Mouse (Mus musculus) heart, postnatal 0 days (tissue): ENCODE data around the gene Gys1.

Experiments used
- CTCF ChIP-seq: IDR thresholded peaks from 2 replicates; pipeline ENCODE4 v1.5.1; 2016; ENCODE audit warnings: antibody characterized with exemption, control low read depth, low read depth
- EP300 ChIP-seq: IDR thresholded peaks from 2 replicates; pipeline ENCODE4 v1.6.1; 2016; ENCODE audit warnings: antibody characterized with exemption, low read depth

- no peak for TF ChIP-seq CTCF
- peak; percentile 53; the same call in 1 of the 2 replicates for TF ChIP-seq EP300
Measured at GRCm38 (mm10) chr7:45457204-45458060, 22.8 kb downstream of the Gys1 start.
